Mouse (Mus musculus) forebrain, embryonic 14.5 days (tissue): ENCODE results near the gene Plxna2. TPM values are rescaled to one million over a fixed set of nuclear protein-coding genes. Genes with fewer than 3 reads are reported as not detected.
A peak's percentile ranks its signal among the peaks of the same experiment; 100 is the strongest.

Experiments used
- ATAC-seq: fragments of 200-750 bp; cut with Nextera tagmentation; 2 replicates; pipeline ENCODE4 v1.8.0; 2017; ENCODE audit warnings: mild to moderate bottlenecking, moderate library complexity
- DNase-seq: peaks from one replicate; pipeline ENCODE4 v3.0.0-alpha.2; 2015; ENCODE audit warnings: low spot score
- H3K27ac ChIP-seq: fragments of 300-500 bp; sonication (generic); 2 replicates; pipeline ENCODE4 v1.5.1; 2014; ENCODE audit warnings: low read depth, mild to moderate bottlenecking, control low read depth, low read length, moderate library complexity
- H3K27me3 ChIP-seq: fragments of 300-500 bp; sonication (generic); replicated peaks from 2 replicates; pipeline ENCODE4 v1.6.1; 2014; ENCODE audit warnings: low read length, control low read depth, mixed read lengths; ENCODE audit not compliant: control insufficient read depth, insufficient read depth
- H3K36me3 ChIP-seq: fragments of 300-500 bp; sonication (generic); 2 replicates; pipeline ENCODE4 v1.6.1; 2014; ENCODE audit warnings: low read length, control low read depth; ENCODE audit not compliant: control insufficient read depth, insufficient read depth
- H3K4me1 ChIP-seq: fragments of 300-500 bp; sonication (generic); 2 replicates; pipeline ENCODE4 v1.6.1; 2014; ENCODE audit warnings: antibody characterized with exemption, low read length, control low read depth; ENCODE audit not compliant: control insufficient read depth, insufficient read depth
- H3K4me2 ChIP-seq: fragments of 300-500 bp; sonication (generic); 2 replicates; pipeline ENCODE4 v1.6.1; 2014; ENCODE audit warnings: mild to moderate bottlenecking, control low read depth, low read length
- H3K4me3 ChIP-seq: fragments of 300-500 bp; sonication (generic); 2 replicates; pipeline ENCODE4 v1.5.1; 2014; ENCODE audit warnings: low read depth, low read length, control low read depth
- H3K9ac ChIP-seq: fragments of 300-500 bp; sonication (generic); 2 replicates; pipeline ENCODE4 v1.6.1; 2014; ENCODE audit warnings: mild to moderate bottlenecking, low read length, control low read depth, moderate library complexity
- H3K9me3 ChIP-seq: fragments of 300-500 bp; sonication (generic); replicated peaks from 2 replicates; pipeline ENCODE4 v1.6.1; 2016; ENCODE audit warnings: low read length, control low read depth, mixed read lengths; ENCODE audit not compliant: control insufficient read depth
- WGBS: fragments of 180-500 bp; shearing (Covaris S2); extraction: QIAGEN DNeasy Blood & Tissue Kit; methylation state at CpG from one replicate; pipeline ENCODE4 v1.1.7; 2014; 5-methylcytosine and 5-hydroxymethylcytosine counted together
- polyA plus RNA-seq: library from polyadenylated mRNA; unstranded; fragments of >200 nt; fragmentation: Nextera tagmentation; extraction: Ambion mirVana; gene quantifications from 2 replicates; pipeline ENCODE4 v1.2.1, GENCODE M21; 2014

The Plxna2 gene
- polyA plus RNA-seq, 1 experiment from 2014 or later: 54.7 TPM

GRCm38 (mm10) chr1:194809600-194809999 lies 191.6 kb downstream of the Plxna2 start:
- Histone ChIP-seq H3K4me1 (no peaks in the 10 kb centered on the region), H3K36me3 (peaks cover 99% of the 10 kb centered on the region), H3K9me3 (no peaks in the 10 kb centered on the region), H3K9ac (no peak overlapping the region), H3K4me3 (no peak overlapping the region), H3K4me2 (no peak overlapping the region), H3K27ac (no peak overlapping the region), H3K27me3 (no peaks in the 10 kb centered on the region)
- DNase-seq: no peak
- no peak for ATAC-seq

GRCm38 (mm10) chr1:194814187-194814586 lies 196.2 kb downstream of the Plxna2 start:
- Histone ChIP-seq H3K4me3 (no peak overlapping the region), H3K9ac (no peak overlapping the region), H3K36me3 (peaks cover 71% of the 10 kb centered on the region), H3K27ac (no peak overlapping the region), H3K9me3 (no peaks in the 10 kb centered on the region), H3K4me2 (no peak overlapping the region), H3K27me3 (no peaks in the 10 kb centered on the region), H3K4me1 (no peaks in the 10 kb centered on the region; the same call in 1 of the 2 replicates)
- 95% methylated on average over 5 of the region's 5 CpGs for WGBS
- no peak for ATAC-seq
- DNase-seq: no peak

GRCm38 (mm10) chr1:194815547-194815946 lies 197.5 kb downstream of the Plxna2 start:
- Histone ChIP-seq H3K9me3 (no peaks in the 10 kb centered on the region), H3K27ac (no peak overlapping the region), H3K36me3 (peaks cover 58% of the 10 kb centered on the region), H3K27me3 (no peaks in the 10 kb centered on the region), H3K4me2 (no peak overlapping the region), H3K4me3 (no peak overlapping the region), H3K9ac (no peak overlapping the region), H3K4me1 (no peaks in the 10 kb centered on the region; the same call in 1 of the 2 replicates)
- ATAC-seq (no peak), DNase-seq (peak; percentile 30)
- WGBS: 35% methylated on average over 1 of the region's 1 CpGs

GRCm38 (mm10) chr1:194816913-194817312 lies 198.9 kb downstream of the Plxna2 start:
- no peaks in the 10 kb centered on the region for H3K27me3 ChIP-seq
- no peaks in the 10 kb centered on the region for H3K9me3 ChIP-seq
- 24% methylated on average over 2 of the region's 2 CpGs for WGBS
- no peak overlapping the region for H3K9ac ChIP-seq
- DNase-seq (peak; percentile 85), ATAC-seq (peak; percentile 89)
- H3K4me1 ChIP-seq: no peaks in the 10 kb centered on the region; the same call in 1 of the 2 replicates
- H3K4me2 ChIP-seq: no peak overlapping the region
- peaks cover 44% of the 10 kb centered on the region for H3K36me3 ChIP-seq
- no peak overlapping the region for H3K27ac ChIP-seq
- H3K4me3 ChIP-seq: no peak overlapping the region

GRCm38 (mm10) chr1:194820953-194821352 lies 202.9 kb downstream of the Plxna2 start:
- Histone ChIP-seq H3K4me1 (no peaks in the 10 kb centered on the region), H3K4me2 (no peak overlapping the region), H3K4me3 (no peak overlapping the region), H3K9ac (no peak overlapping the region), H3K9me3 (no peaks in the 10 kb centered on the region), H3K27ac (no peak overlapping the region), H3K27me3 (no peaks in the 10 kb centered on the region), H3K36me3 (peaks cover 4% of the 10 kb centered on the region; the same call in 1 of the 2 replicates)
- 91% methylated on average over 4 of the region's 4 CpGs for WGBS
- DNase-seq (no peak), ATAC-seq (no peak)

GRCm38 (mm10) chr1:194821721-194822120 lies 203.7 kb downstream of the Plxna2 start:
- no peak overlapping the region for H3K4me3 ChIP-seq
- H3K9me3 ChIP-seq: no peaks in the 10 kb centered on the region
- H3K27me3 ChIP-seq: no peaks in the 10 kb centered on the region
- H3K4me1 ChIP-seq: no peaks in the 10 kb centered on the region
- no peak for DNase-seq
- 76% methylated on average over 1 of the region's 1 CpGs for WGBS
- no peak overlapping the region for H3K9ac ChIP-seq
- no peak overlapping the region for H3K27ac ChIP-seq
- ATAC-seq: no peak
- no peak overlapping the region for H3K4me2 ChIP-seq
- no peaks in the 10 kb centered on the region for H3K36me3 ChIP-seq

GRCm38 (mm10) chr1:194828316-194828715 lies 210.3 kb downstream of the Plxna2 start:
- no peak overlapping the region for H3K4me2 ChIP-seq

GRCm38 (mm10) chr1:194835238-194835637 lies 217.2 kb downstream of the Plxna2 start:
- Histone ChIP-seq H3K27ac (no peak overlapping the region), H3K4me3 (no peak overlapping the region), H3K4me1 (no peaks in the 10 kb centered on the region), H3K27me3 (no peaks in the 10 kb centered on the region), H3K4me2 (no peak overlapping the region), H3K9ac (no peak overlapping the region), H3K36me3 (no peaks in the 10 kb centered on the region), H3K9me3 (no peaks in the 10 kb centered on the region)
- DNase-seq (peak; percentile 31), ATAC-seq (0 out of 2 replicates have a peak, but pooled peaks have one; percentile 63)

More at GRCm38 (mm10) chr1:194828316-194828715, 210.3 kb downstream of the Plxna2 start:
- ATAC-seq: no peak
- no peaks in the 10 kb centered on the region for H3K9me3 ChIP-seq
- H3K27ac ChIP-seq: no peak overlapping the region
- H3K27me3 ChIP-seq: no peaks in the 10 kb centered on the region
- DNase-seq: no peak
- H3K36me3 ChIP-seq: no peaks in the 10 kb centered on the region
- H3K9ac ChIP-seq: no peak overlapping the region
- H3K4me1 ChIP-seq: no peaks in the 10 kb centered on the region
- no peak overlapping the region for H3K4me3 ChIP-seq

- DNase-seq: no peak
- H3K4me1 ChIP-seq: no peaks in the 10 kb centered on the region
- H3K4me3 ChIP-seq: no peak overlapping the region
- WGBS: 44% methylated on average over 3 of the region's 3 CpGs
- H3K9ac ChIP-seq: no peak overlapping the region
- H3K27ac ChIP-seq: no peak overlapping the region
- H3K36me3 ChIP-seq: no peaks in the 10 kb centered on the region
- no peaks in the 10 kb centered on the region for H3K27me3 ChIP-seq
- ATAC-seq: no peak
- no peaks in the 10 kb centered on the region for H3K9me3 ChIP-seq
- H3K4me2 ChIP-seq: no peak overlapping the region
Observed at GRCm38 (mm10) chr1:194836182-194836581, 218.2 kb downstream of the Plxna2 start.
